Mouse (Mus musculus) neural tube, embryonic 11.5 days (tissue): ENCODE measurements around the gene Nf2. TPM values are rescaled to one million over a fixed set of nuclear protein-coding genes. Genes with fewer than 3 reads are reported as not detected.
"Not testable (repeated sequence)": the region's sequence is repeated elsewhere in the genome, so short reads cannot be mapped to it uniquely, and the experiment has no call there.

Experiments used
- ATAC-seq: fragments of 200-750 bp; cut with Nextera tagmentation; 2 replicates; pipeline ENCODE4 v1.8.0; 2017; ENCODE audit warnings: moderate number of reproducible peaks, mild to moderate bottlenecking, moderate TSS enrichment, moderate library complexity; ENCODE audit not compliant: insufficient read depth, low FRiP score, low TSS enrichment
- DNase-seq: peaks from one replicate; pipeline ENCODE4 v3.0.0-alpha.2; 2015; ENCODE audit warnings: low spot score
- H3K27ac ChIP-seq: fragments of 300-500 bp; sonication (generic); 2 replicates; pipeline ENCODE4 v1.5.1; 2014; ENCODE audit warnings: low read depth, mild to moderate bottlenecking, low read length
- H3K27me3 ChIP-seq: fragments of 300-500 bp; sonication (generic); 2 replicates; pipeline ENCODE4 v1.6.1; 2014; ENCODE audit warnings: mild to moderate bottlenecking, low read length, mixed read lengths; ENCODE audit not compliant: control insufficient read depth, insufficient read depth
- H3K36me3 ChIP-seq: fragments of 300-500 bp; sonication (generic); 2 replicates; pipeline ENCODE4 v1.6.1; 2014; ENCODE audit warnings: mild to moderate bottlenecking, low read length, moderate library complexity, mixed read lengths; ENCODE audit not compliant: control insufficient read depth, insufficient read depth
- H3K4me1 ChIP-seq: fragments of 300-500 bp; sonication (generic); 2 replicates; pipeline ENCODE4 v1.6.1; 2014; ENCODE audit warnings: low read length, mixed read lengths; ENCODE audit not compliant: control insufficient read depth, insufficient read depth
- H3K4me2 ChIP-seq: fragments of 300-500 bp; sonication (generic); 2 replicates; pipeline ENCODE4 v1.6.1; 2014; ENCODE audit warnings: low read depth, mild to moderate bottlenecking, moderate library complexity
- H3K4me3 ChIP-seq: fragments of 300-500 bp; sonication (generic); 2 replicates; pipeline ENCODE4 v1.5.1; 2014; ENCODE audit warnings: low read depth, low read length
- H3K9ac ChIP-seq: fragments of 300-500 bp; sonication (generic); 2 replicates; pipeline ENCODE4 v1.6.1; 2014; ENCODE audit warnings: mild to moderate bottlenecking, low read length
- H3K9me3 ChIP-seq: fragments of 300-500 bp; sonication (generic); 2 replicates; pipeline ENCODE4 v1.6.1; 2016; ENCODE audit warnings: low read length; ENCODE audit not compliant: control insufficient read depth
- WGBS: fragments of 180-500 bp; shearing (Covaris S2); extraction: QIAGEN DNeasy Blood & Tissue Kit; methylation state at CpG from one replicate; pipeline ENCODE4 v1.1.7; 2014; 5-methylcytosine and 5-hydroxymethylcytosine counted together
- polyA plus RNA-seq: library from polyadenylated mRNA; unstranded; fragments of >200 nt; fragmentation: Nextera tagmentation; extraction: Ambion mirVana; gene quantifications from 2 replicates; pipeline ENCODE4 v1.2.1, GENCODE M21; 2014

Gene Nf2
- polyA plus RNA-seq, 1 experiment from 2014 or later: 67.7 TPM

GRCm38 (mm10) chr11:4808311-4808710, 41.0 kb downstream of the Nf2 start:
- Histone ChIP-seq H3K9me3 (no peaks in the 10 kb centered on the region), H3K4me1 (0 out of 2 replicates have a peak, but pooled peaks cover 2% of the 10 kb centered on the region), H3K36me3 (no peaks in the 10 kb centered on the region), H3K9ac (no peak overlapping the region), H3K27ac (no peak overlapping the region), H3K27me3 (no peaks in the 10 kb centered on the region), H3K4me2 (no peak overlapping the region), H3K4me3 (no peak overlapping the region)
- WGBS: 90% methylated on average over 6 of the region's 6 CpGs
- DNase-seq (no peak), ATAC-seq (no peak)

- Histone ChIP-seq H3K9ac (no peak overlapping the region), H3K27me3 (no peaks in the 10 kb centered on the region), H3K4me3 (no peak overlapping the region), H3K36me3 (no peaks in the 10 kb centered on the region), H3K4me2 (no peak overlapping the region), H3K9me3 (no peaks in the 10 kb centered on the region), H3K4me1 (0 out of 2 replicates have a peak, but pooled peaks cover 2% of the 10 kb centered on the region), H3K27ac (no peak overlapping the region)
- ATAC-seq (no peak), DNase-seq (no peak)
- 26% methylated on average over 6 of the region's 6 CpGs for WGBS
These were observed 43.2 kb downstream of the Nf2 start for GRCm38 (mm10) chr11:4806031-4806715.

- no peak overlapping the region for H3K4me2 ChIP-seq
- no peaks in the 10 kb centered on the region for H3K27me3 ChIP-seq
- WGBS: 94% methylated on average over 6 of the region's 6 CpGs
- ATAC-seq: no peak
- H3K36me3 ChIP-seq: no peaks in the 10 kb centered on the region
- H3K9me3 ChIP-seq: no peaks in the 10 kb centered on the region
- no peak overlapping the region for H3K9ac ChIP-seq
- DNase-seq: no peak
- no peak overlapping the region for H3K4me3 ChIP-seq
- no peak overlapping the region for H3K27ac ChIP-seq
- 0 out of 2 replicates have a peak, but pooled peaks cover 2% of the 10 kb centered on the region for H3K4me1 ChIP-seq
These were observed 44.3 kb downstream of the Nf2 start for GRCm38 (mm10) chr11:4804921-4805562.

DNA sequence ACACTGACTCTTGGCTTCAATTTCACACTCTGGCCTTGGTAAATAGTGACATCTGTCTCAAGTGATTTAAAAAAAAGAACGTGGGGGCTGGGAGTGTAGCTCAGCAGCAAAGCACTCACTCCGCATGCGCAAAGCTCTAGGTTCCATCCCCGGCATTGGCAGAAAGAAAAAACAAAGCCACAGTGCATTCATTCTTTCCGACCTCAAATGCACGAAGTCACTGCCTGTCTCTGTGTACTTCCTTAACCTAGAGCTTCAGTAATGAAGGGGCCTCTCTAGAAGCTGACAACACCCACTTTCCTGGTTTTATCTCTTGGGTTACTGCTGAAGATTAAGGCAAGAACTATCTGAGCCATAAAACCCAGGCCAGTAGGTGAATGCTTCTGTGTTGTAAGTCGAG, 45.4 kb downstream of the Nf2 start:
- Histone ChIP-seq H3K36me3 (no peaks in the 10 kb centered on the region), H3K9me3 (no peaks in the 10 kb centered on the region), H3K4me2 (no peak overlapping the region), H3K4me1 (0 out of 2 replicates have a peak, but pooled peaks cover 2% of the 10 kb centered on the region), H3K27ac (no peak overlapping the region), H3K9ac (no peak overlapping the region), H3K4me3 (no peak overlapping the region), H3K27me3 (no peaks in the 10 kb centered on the region)
- WGBS: 40% methylated on average over 7 of the region's 7 CpGs
- DNase-seq (no peak), ATAC-seq (no peak)

- no peaks in the 10 kb centered on the region for H3K36me3 ChIP-seq
These were observed 45.9 kb downstream of the Nf2 start for GRCm38 (mm10) chr11:4803426-4803825.

DNA sequence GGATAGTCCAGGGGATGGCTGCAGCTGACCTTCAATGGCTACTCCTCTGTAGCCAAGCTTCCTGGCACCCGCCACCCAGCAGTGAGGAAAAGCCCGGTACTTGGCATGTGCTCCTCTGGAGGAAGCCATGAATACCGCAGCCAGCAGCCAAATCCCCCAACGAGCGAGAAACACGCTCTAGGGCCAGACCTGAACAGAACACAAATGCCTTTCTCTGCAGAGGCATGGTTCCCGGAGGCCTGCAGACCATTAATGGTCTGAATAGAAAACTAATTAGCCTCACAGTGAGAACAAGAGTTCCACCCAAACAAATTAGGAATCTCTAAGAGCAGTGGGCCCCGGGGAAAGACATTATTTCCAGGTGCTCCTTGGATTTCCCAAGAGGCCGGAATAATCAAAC, 46.3 kb downstream of the Nf2 start:
- 66% methylated on average over 9 of the region's 9 CpGs for WGBS
- Histone ChIP-seq H3K27me3 (no peaks in the 10 kb centered on the region), H3K9me3 (no peaks in the 10 kb centered on the region), H3K27ac (no peak overlapping the region), H3K4me3 (no peak overlapping the region), H3K4me2 (no peak overlapping the region), H3K9ac (no peak overlapping the region), H3K36me3 (no peaks in the 10 kb centered on the region), H3K4me1 (0 out of 2 replicates have a peak, but pooled peaks cover 2% of the 10 kb centered on the region)
- ATAC-seq (no peak), DNase-seq (no peak)

More at GRCm38 (mm10) chr11:4803426-4803825, 45.9 kb downstream of the Nf2 start:
- H3K27me3 ChIP-seq: no peaks in the 10 kb centered on the region
- no peak overlapping the region for H3K4me2 ChIP-seq
- 0 out of 2 replicates have a peak, but pooled peaks cover 2% of the 10 kb centered on the region for H3K4me1 ChIP-seq
- H3K4me3 ChIP-seq: no peak overlapping the region
- H3K9ac ChIP-seq: no peak overlapping the region
- no peaks in the 10 kb centered on the region for H3K9me3 ChIP-seq
- 34% methylated on average over 7 of the region's 7 CpGs for WGBS
- no peak overlapping the region for H3K27ac ChIP-seq
- no peak for ATAC-seq
- no peak for DNase-seq

DNA sequence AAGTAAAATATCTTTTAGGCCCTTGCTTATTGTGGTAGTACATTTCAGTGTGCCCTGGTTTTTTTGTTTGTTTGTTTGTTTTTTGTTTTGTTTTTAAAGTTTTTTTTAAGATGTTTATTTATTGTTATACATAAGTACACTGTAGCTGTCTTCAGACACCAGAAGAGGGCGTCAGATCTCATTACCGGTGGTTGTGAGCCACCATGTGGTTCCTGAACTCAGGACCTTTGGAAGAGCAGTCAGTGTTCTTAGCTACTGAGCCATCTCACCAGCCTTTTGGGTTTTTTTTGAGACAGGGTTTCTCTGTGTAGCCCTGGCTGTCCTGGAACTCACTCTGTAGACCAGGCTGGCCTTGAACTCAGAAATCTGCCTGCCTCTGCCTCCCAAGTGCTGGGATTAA, 46.9 kb downstream of the Nf2 start:
- not testable (repeated sequence) for H3K9me3 ChIP-seq, H3K36me3 ChIP-seq, H3K9ac ChIP-seq, DNase-seq, H3K4me1 ChIP-seq, H3K4me3 ChIP-seq, H3K27ac ChIP-seq, ATAC-seq, H3K27me3 ChIP-seq, H3K4me2 ChIP-seq
- 96% methylated on average over 2 of the region's 2 CpGs for WGBS

DNA sequence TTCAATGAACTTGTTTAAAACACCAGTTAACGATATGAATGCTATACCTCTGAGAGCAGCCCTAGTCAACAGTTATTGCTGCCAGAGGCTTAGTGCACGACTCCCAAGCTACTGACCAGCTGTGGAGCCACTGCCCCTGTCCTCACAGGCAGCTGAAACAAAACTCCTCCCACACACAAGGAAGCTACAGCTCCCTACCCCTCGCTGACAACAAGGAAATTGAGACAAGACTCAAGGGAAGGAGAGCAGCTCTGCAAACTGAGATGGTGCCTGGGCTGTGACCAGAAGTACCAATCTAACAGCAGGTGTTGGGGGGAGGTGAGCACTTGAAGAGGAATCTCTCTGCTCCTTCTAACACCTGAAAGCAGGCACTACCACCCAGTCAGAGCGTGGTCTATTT, 48.7 kb downstream of the Nf2 start:
- Histone ChIP-seq H3K27ac (no peak overlapping the region), H3K9me3 (no peaks in the 10 kb centered on the region), H3K36me3 (no peaks in the 10 kb centered on the region), H3K4me3 (no peak overlapping the region), H3K4me2 (no peak overlapping the region), H3K27me3 (no peaks in the 10 kb centered on the region), H3K4me1 (no peaks in the 10 kb centered on the region), H3K9ac (no peak overlapping the region; the same call in 1 of the 2 replicates)
- DNase-seq (no peak), ATAC-seq (no peak)
- 51% methylated on average over 4 of the region's 4 CpGs for WGBS

GRCm38 (mm10) chr11:4793006-4793405, 56.3 kb downstream of the Nf2 start:
- ATAC-seq: no peak
- Histone ChIP-seq H3K4me1 (no peaks in the 10 kb centered on the region; the same call in 1 of the 2 replicates), H3K4me3 (no peak overlapping the region), H3K9ac (no peak overlapping the region), H3K27ac (no peak overlapping the region), H3K36me3 (peaks cover 6% of the 10 kb centered on the region; the same call in 1 of the 2 replicates), H3K9me3 (no peaks in the 10 kb centered on the region), H3K27me3 (no peaks in the 10 kb centered on the region), H3K4me2 (no peak overlapping the region)
- no peak for DNase-seq
- WGBS: 10% methylated on average over 3 of the region's 3 CpGs
